ENCODE assay signal across 19 mouse cellular contexts in genomic region chr3:51847262-51847661, GRCm38 (mm10).
DNase-seq lines count a peak whose midpoint lies in the region; ATAC-seq and TF ChIP-seq lines count a peak whose summit lies in the region.
"Had no signal": no experiment of that assay in that cellular context is flagged by ENCODE, and none has a peak within 500 bp of the region (broad histone marks: within the 10 kb centered on the region; RNA-seq: fewer than 3 reads in every experiment).

No protein-coding gene starts in this region.

- no peak overlapping the region for H3K9ac ChIP-seq in heart, postnatal 0 days (replicated peaks; ENCODE audit: low read depth, low read length)
- H3K9ac ChIP-seq in midbrain, postnatal 0 days (replicated peaks; ENCODE audit: low read length, poor library complexity, severe bottlenecking) = no peak overlapping the region
- H3K9ac ChIP-seq in forebrain, embryonic 15.5 days (replicated peaks) = no peak overlapping the region
- no peak overlapping the region for H3K9ac ChIP-seq in forebrain, embryonic 13.5 days
- H3K9ac ChIP-seq: hindbrain, embryonic 15.5 days; limb, embryonic 15.5 days; lung, embryonic 15.5 days had no signal

- H3K27me3 ChIP-seq in heart, postnatal 0 days (ENCODE audit: control insufficient read depth, insufficient read depth, low read length) = no peaks in the 10 kb centered on the region
- no peaks in the 10 kb centered on the region for H3K27me3 ChIP-seq in midbrain, postnatal 0 days (ENCODE audit: insufficient read depth, low read length)
- H3K27me3 ChIP-seq in midbrain, embryonic 10.5 days (ENCODE audit: low read depth, poor library complexity, severe bottlenecking) = no peaks in the 10 kb centered on the region
- H3K27me3 ChIP-seq in forebrain, embryonic 15.5 days = no peaks in the 10 kb centered on the region
- no peaks in the 10 kb centered on the region for H3K27me3 ChIP-seq in forebrain, embryonic 13.5 days
- H3K27me3 ChIP-seq: hindbrain, embryonic 15.5 days; limb, embryonic 15.5 days; lung, embryonic 15.5 days had no signal

- H3K4me1 ChIP-seq in heart, postnatal 0 days (ENCODE audit: control insufficient read depth, insufficient read depth) = no peaks in the 10 kb centered on the region; the same call in 1 of the 2 replicates
- no peaks in the 10 kb centered on the region for H3K4me1 ChIP-seq in midbrain, postnatal 0 days (ENCODE audit: insufficient read depth, low read length)
- H3K4me1 ChIP-seq in midbrain, embryonic 10.5 days = peaks cover 2% of the 10 kb centered on the region; the same call in 1 of the 2 replicates
- H3K4me1 ChIP-seq in forebrain, embryonic 15.5 days = 0 out of 2 replicates have a peak, but pooled peaks cover 2% of the 10 kb centered on the region
- peaks cover 2% of the 10 kb centered on the region; the same call in 1 of the 2 replicates for H3K4me1 ChIP-seq in forebrain, embryonic 13.5 days
- H3K4me1 ChIP-seq: limb, embryonic 15.5 days had no signal

- no peak for TF ChIP-seq EP300 in heart, postnatal 0 days (IDR thresholded peaks at IDR 0.05; ENCODE audit: low read depth)

- no peak for DNase-seq in heart, postnatal 0 days (ENCODE audit: low spot score)
- no peak for DNase-seq in heart, adult 8-10 months (ENCODE audit: low spot score)
- no peak for DNase-seq in midbrain, postnatal 0 days (ENCODE audit: low spot score)
- no peak for DNase-seq in midbrain, embryonic 10.5 days (ENCODE audit: low spot score)
- DNase-seq in natural killer cell, adult 2 months (ENCODE audit: low spot score in 2 of 2) = peak; percentile 3 to 20
- no peak for DNase-seq in yolk sac, embryonic 10.5 days (ENCODE audit: low spot score)
- DNase-seq: adrenal gland, postnatal 14 days; cerebellum, adult 9-11 months; heart, adult 18-20 months; kidney, adult 8-10 months; right cerebral cortex, postnatal 14 days had no signal

- no peak for ATAC-seq in heart, postnatal 0 days (ENCODE audit: insufficient read depth, low read depth)
- ATAC-seq in midbrain, postnatal 0 days (ENCODE audit: low FRiP score) = no peak
- ATAC-seq in forebrain, embryonic 15.5 days (replicated peaks) = no peak
- ATAC-seq in forebrain, embryonic 13.5 days = no peak
- ATAC-seq: forebrain, embryonic 14.5 days had no signal

- H3K27ac ChIP-seq in heart, postnatal 0 days (ENCODE audit: low read depth) = no peak overlapping the region
- H3K27ac ChIP-seq in midbrain, postnatal 0 days (ENCODE audit: low read depth, low read length) = no peak overlapping the region
- no peak overlapping the region for H3K27ac ChIP-seq in midbrain, embryonic 10.5 days (replicated peaks)
- H3K27ac ChIP-seq in forebrain, embryonic 15.5 days (replicated peaks) = no peak overlapping the region
- no peak overlapping the region for H3K27ac ChIP-seq in forebrain, embryonic 13.5 days
- H3K27ac ChIP-seq: hindbrain, embryonic 15.5 days; limb, embryonic 15.5 days; lung, embryonic 15.5 days had no signal

- no peak overlapping the region for H3K4me3 ChIP-seq in heart, postnatal 0 days (ENCODE audit: low read depth, low read length)
- H3K4me3 ChIP-seq in midbrain, postnatal 0 days (ENCODE audit: low read depth, low read length) = no peak overlapping the region
- no peak overlapping the region for H3K4me3 ChIP-seq in midbrain, embryonic 10.5 days
- H3K4me3 ChIP-seq in forebrain, embryonic 15.5 days = no peak overlapping the region
- H3K4me3 ChIP-seq in forebrain, embryonic 13.5 days = no peak overlapping the region
- H3K4me3 ChIP-seq: hindbrain, embryonic 15.5 days; limb, embryonic 15.5 days; lung, embryonic 15.5 days; myocyte had no signal

- no peaks in the 10 kb centered on the region for H3K36me3 ChIP-seq in heart, postnatal 0 days (replicated peaks; ENCODE audit: control insufficient read depth, insufficient read depth, low read length)
- no peaks in the 10 kb centered on the region for H3K36me3 ChIP-seq in midbrain, postnatal 0 days (ENCODE audit: insufficient read depth, low read length)
- peaks cover 25% of the 10 kb centered on the region for H3K36me3 ChIP-seq in midbrain, embryonic 10.5 days
- no peaks in the 10 kb centered on the region for H3K36me3 ChIP-seq in forebrain, embryonic 15.5 days
- no peaks in the 10 kb centered on the region for H3K36me3 ChIP-seq in forebrain, embryonic 13.5 days (ENCODE audit: poor library complexity, severe bottlenecking)
- H3K36me3 ChIP-seq: hindbrain, embryonic 15.5 days; limb, embryonic 15.5 days; lung, embryonic 15.5 days had no signal

- H3K9me3 ChIP-seq in heart, postnatal 0 days (replicated peaks; ENCODE audit: control insufficient read depth, low read length) = no peaks in the 10 kb centered on the region
- no peaks in the 10 kb centered on the region for H3K9me3 ChIP-seq in midbrain, postnatal 0 days (ENCODE audit: low read length)
- H3K9me3 ChIP-seq in midbrain, embryonic 10.5 days (replicated peaks) = no peaks in the 10 kb centered on the region
- H3K9me3 ChIP-seq in forebrain, embryonic 15.5 days = no peaks in the 10 kb centered on the region
- H3K9me3 ChIP-seq in forebrain, embryonic 13.5 days (replicated peaks) = no peaks in the 10 kb centered on the region
- H3K9me3 ChIP-seq: hindbrain, embryonic 15.5 days; limb, embryonic 15.5 days; lung, embryonic 15.5 days had no signal

- peak; percentile 18 for TF ChIP-seq CTCF in heart, postnatal 0 days (IDR thresholded peaks at IDR 0.05; ENCODE audit: low read depth)
- TF ChIP-seq CTCF in midbrain, postnatal 0 days (IDR thresholded peaks at IDR 0.05) = peak; percentile 26; the same call in 1 of the 2 replicates

- H3K4me2 ChIP-seq in heart, postnatal 0 days (ENCODE audit: low read depth, low read length) = no peak overlapping the region
- no peak overlapping the region for H3K4me2 ChIP-seq in midbrain, postnatal 0 days (ENCODE audit: low read depth, low read length, poor library complexity, severe bottlenecking)
- no peak overlapping the region for H3K4me2 ChIP-seq in forebrain, embryonic 15.5 days (replicated peaks)
- H3K4me2 ChIP-seq in forebrain, embryonic 13.5 days = no peak overlapping the region
- H3K4me2 ChIP-seq: hindbrain, embryonic 15.5 days; limb, embryonic 15.5 days; lung, embryonic 15.5 days; midbrain, embryonic 11.5 days had no signal

- 87% methylated on average over 4 of the region's 4 CpGs for WGBS in heart, postnatal 0 days
- 95% methylated on average over 4 of the region's 4 CpGs for WGBS in midbrain, postnatal 0 days
- WGBS in midbrain, embryonic 10.5 days = 93% methylated on average over 4 of the region's 4 CpGs
- 96% methylated on average over 4 of the region's 4 CpGs for WGBS in forebrain, embryonic 15.5 days
- WGBS in forebrain, embryonic 13.5 days = 93% methylated on average over 4 of the region's 4 CpGs

Comparison
In these comparisons a context has a peak if more than half of its experiments do, and no peak if none do; other contexts are left out.
1. DNase-seq: peak in natural killer cell, adult 2 months (2 of 2); none in heart, postnatal 0 days (single experiment), heart, adult 8-10 months (single experiment), midbrain, postnatal 0 days (single experiment), midbrain, embryonic 10.5 days (single experiment) and yolk sac, embryonic 10.5 days (single experiment).